Mouse (Mus musculus): ENCODE measurements at regions not wholly inside any gene's neighbourhood (a gene's known extent, or its start where the extent isn't known, plus 50 kb on each side); places are given as distances from the start of the nearest gene placed in this dataset.

DNA sequence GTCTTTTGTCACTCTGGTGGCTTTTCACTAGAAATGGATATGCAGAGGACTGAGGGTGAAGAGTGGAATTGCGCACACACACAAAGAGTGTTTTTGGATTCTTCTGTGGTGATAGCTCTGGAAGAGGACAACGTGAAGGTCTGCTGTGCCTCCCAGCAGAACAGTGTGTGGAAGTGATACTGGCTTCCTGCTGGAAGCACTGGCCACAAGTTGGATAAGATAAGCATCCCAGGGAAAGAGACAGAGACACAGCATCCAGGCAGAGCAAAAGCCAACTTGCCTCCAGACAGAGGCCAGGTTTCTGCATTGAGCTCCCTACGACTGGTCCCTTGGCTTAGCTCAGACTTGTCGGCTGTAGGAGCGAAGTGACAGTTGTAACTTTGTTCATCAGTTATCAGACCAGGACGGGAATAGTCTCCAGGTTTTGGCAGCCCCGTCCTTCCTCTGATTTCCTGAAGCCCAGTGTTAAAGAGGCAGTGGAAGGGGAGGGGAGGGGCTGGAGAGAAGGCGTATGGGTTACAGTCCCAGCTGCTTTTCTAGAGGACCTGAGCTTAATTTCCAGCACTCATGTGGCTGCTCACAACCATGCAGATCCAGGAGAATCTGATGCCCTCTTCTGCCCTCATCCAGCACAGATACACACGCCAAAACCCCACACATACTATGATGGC, 89.2 kb downstream of the Tmem170b start:
- DNase-seq (ENCODE audit: low read depth, low spot score): no peak

DNA sequence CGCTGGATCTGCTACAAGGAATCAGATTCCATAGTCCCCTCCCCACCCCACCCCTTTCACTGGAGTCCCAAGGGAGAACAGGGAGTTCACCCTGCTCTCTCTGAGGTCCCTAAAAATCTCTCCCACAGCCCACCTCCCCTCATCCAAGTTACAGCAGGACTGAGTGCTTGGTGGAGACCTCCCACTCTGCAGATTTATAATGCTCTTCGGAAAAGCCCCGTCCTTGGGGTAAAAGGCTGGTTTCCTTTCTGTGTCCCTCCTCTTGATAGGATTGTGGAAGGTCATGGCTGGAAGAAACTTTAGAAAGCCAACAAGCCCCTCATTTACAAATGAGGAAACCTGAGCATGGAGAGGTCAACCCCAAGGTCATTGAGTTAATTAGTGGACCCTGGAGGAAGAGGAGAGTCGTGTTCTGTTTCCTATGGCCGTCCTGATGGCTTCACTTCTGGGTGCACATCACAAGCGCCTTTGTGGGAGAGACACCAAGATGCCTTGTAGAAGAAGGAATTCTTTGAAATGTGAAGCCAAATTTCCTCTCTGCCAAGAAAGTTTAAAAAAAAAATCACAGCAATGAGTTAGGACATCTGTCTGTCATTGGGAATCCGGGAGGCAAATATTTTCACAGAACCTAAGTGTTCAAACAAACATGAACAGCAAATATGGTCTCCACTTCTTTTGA, 91.2 kb downstream of the Tmem170b start:
- no peak for DNase-seq (ENCODE audit: low read depth, low spot score)

DNA sequence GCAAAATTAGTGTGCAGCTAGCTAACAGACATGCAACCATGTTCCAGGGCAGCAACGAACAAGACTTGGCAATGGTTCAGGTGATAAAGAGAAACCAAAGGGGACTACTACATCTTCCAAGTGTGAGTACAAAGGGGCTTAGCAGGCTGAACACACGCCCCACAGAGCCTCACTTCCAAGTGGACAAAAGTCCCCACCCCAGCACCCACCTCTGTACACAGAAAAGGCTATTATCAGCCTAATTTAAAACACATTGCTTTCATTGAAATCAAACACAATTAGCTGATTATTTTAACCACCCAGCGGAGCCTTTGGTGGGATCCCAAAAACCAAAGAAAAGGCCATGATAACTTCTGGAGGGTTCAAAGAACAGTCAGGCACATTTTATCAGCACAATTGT, 95.6 kb downstream of the Tmem170b start:
- no peak for DNase-seq (ENCODE audit: low read depth, low spot score)

DNA sequence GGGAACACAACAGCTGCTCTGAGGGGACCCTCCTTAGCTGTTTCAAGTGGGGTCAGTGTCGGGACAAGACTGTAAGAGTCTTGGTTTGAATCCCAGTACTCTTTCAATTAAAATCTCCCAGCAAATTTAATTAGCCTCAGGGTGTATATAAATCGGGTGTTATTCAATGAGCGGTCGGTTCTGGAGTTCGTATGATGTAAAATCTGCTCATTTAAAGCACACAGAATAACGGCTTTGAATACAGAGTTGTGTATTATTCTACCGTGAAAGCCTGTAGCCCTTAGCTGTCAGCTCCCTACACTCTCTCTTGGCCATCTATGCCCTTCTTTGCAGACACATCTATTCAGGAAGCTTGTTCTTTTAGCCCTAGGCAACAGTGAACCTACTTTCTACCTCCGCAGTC, 96.1 kb downstream of the Tmem170b start:
- DNase-seq (ENCODE audit: low read depth, low spot score): no peak

DNA sequence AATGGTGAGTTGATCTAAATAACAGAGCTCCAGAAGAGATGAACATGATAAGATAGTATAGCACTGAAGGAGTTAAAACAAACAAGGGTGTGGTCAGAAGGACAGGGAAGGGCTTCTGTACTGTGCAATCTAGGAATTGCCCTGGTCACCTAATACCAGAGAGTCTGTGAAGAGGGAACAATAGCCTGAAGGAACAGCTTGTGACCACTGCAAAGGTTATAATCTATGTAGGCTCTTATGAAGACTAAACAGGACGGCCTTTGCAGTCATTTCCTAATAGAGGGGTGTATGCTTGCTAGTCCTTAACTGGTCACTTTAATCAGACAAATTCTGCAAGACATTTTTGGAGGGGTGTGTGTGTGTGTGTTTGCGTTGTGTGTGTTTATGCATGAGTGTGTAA, 97.5 kb downstream of the Tmem170b start:
- DNase-seq (ENCODE audit: low read depth, low spot score): no peak

DNA sequence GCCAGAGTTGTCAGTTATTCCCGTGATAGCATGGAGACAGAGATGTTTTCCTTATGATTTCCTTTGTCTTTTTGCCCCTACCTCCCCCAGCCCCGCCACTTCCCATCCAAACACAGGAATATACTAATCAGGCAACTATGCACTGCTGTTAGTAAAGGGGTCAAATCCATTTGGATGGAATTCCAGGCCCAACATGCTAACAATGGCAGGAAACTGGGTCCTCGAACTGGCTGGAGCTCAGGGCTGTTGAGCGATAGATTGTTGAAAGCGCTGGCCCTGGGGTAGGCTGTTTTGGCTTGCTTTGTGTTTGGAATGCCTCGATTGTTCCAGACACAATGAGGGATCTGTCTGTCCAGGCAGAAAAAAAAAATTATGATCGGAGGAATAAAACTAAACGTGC, 97.9 kb downstream of the Tmem170b start:
- DNase-seq (ENCODE audit: low read depth, low spot score): no peak

DNA sequence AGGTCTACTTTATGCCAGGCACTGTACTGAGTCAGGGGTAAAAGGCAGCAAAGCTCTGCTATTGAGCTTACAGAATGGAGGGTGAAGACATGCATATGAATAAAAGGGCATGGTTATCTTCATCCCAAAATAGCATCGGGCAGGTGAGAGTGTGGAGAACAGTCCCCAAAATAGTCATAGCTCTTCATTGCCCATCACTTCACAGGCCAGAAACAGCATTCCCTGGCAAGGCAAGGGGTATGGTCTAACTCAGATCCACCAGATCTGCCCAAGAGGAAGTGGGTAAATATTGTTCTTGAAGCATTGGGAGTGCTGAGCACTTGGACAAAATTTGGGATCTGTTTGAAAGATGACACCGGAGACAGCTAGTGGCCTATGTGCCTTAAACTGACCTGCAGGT, 99.1 kb downstream of the Tmem170b start:
- no peak for DNase-seq (ENCODE audit: low read depth, low spot score)

DNA sequence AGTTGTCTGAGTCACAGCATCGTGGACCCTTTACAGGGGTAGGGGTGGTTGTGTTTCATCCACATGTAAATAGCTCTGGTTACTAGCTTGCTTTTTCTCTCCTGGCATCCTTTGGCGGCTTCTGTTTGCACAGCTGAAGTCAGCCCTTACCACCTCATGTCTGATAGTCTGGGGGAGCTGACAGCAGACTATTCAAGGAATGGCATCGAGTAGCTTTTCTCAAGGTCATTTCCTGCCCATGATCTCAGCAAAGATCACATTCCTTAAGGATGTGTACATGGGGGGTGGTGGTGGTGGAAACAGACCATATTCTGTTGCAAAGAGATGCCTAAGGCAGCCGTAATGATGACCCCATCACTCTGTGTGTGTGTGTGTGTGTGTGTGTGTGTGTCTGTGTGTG, 99.9 kb downstream of the Tmem170b start:
- peak; percentile 6 for DNase-seq (ENCODE audit: low read depth, low spot score)

DNA sequence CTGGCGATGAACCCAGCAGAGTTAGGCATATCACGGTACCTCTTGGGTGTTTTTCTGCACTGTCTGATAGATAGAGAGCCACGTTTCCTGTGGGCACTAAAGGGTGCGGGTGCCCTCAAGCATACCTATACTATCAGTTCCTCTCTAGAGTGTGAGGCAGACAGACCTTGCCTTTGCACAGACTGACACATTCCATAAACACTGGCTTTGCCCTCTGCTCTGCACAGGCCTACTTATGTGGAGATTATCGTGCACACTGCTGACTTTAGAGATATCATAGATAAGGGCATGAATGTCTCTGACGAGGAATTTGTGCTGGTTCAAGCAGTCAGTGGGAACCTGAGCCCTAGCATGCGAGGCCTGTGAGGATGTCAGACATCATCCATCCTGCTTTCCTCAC, 102.1 kb downstream of the Tmem170b start:
- DNase-seq (ENCODE audit: low read depth, low spot score): no peak

DNA sequence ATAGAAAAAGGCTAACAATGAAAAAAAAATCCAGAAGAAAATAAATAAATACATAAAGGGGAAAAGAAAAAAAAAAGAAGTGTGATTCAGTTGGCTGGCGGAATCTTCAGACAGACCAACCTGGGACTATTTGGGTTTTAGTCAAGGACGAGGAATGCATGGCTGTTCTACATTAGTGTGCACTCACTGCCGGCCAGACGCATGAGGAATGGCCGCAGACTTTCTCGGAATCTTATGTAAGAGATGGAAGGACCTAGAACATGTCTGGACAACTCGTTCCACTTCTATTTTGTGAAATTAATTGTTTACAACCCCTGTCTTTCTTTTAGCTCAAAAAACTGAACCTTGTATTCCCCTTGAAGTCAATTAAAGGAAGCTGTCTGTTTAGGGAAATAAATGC, 103.4 kb downstream of the Tmem170b start:
- DNase-seq (ENCODE audit: low read depth, low spot score): no peak

DNA sequence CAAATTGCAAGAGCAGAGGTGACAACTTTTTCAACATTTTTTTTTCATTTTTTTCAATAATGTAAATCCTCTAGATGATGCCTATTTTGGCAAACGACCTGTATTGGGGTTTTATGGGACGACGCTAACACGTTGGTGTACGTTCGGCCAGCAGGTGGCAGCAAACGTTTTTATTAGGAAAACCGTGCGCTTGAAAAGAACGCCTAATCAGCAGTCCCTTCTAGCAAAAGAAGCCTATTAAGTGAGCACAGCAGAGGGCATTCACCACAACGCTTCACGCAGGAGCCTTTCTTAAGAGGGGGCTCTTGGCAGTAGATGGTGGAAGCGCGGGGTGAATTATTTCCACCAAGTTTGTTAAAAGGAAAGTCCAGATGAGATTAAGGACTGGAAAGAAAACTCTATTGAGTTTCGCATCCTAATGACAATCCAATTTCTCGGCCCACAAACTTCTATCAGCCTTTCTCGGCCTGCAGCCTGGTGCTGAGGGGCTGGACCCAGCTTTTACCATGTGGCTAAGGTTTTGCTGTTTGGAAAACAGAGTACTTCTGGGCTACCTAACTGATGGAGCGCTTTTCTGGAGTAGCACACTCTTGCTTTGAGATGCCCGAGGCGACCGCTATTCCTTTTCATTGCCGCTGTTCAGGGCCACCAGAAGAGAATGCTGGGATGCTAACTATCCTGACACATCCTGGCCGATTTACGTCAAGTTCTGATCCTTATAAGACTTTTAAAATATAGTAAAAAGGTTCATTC, 103.9 kb downstream of the Tmem170b start:
- DNase-seq (ENCODE audit: low read depth, low spot score): peak; percentile 88

DNA sequence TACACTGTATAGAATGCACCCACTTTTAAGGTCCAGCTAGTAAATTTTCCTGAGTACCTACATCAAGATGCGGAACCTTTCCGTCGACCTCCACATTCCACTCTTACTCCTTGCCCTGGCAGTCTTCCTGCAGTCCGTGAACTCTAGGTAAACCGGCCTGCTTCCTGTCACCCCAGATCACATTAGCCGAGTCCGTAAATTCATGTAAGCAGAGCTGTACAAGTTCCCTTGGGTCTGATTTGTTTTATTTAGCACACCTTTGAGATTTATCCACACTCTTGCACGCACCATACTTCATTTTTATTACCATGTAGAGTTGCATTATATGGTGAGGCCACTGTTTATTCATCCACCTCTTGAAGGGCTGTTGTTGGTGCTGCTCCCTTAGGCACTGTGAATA, 106.9 kb downstream of the Tmem170b start:
- DNase-seq (ENCODE audit: low read depth, low spot score): peak; percentile 64

Measured in forelimb bud, embryonic 11.5 days (tissue).